Mouse (Mus musculus) myocyte (in vitro differentiated cells): Measurements from ENCODE around the gene Antxr1.

ENCODE experiments used
- MAX ChIP-seq: IDR thresholded peaks from one replicate; pipeline ENCODE4 v1.6.1; 2011; ENCODE audit warnings: low read depth, mild to moderate bottlenecking, control low read depth
- POLR2A ChIP-seq: IDR thresholded peaks from one replicate; pipeline ENCODE4 v1.6.1; 2011; ENCODE audit warnings: low read depth, mild to moderate bottlenecking, control low read depth, moderate library complexity; ENCODE audit not compliant: insufficient read length
- REST ChIP-seq: IDR thresholded peaks from one replicate; pipeline ENCODE4 v1.6.1; 2011; ENCODE audit warnings: mild to moderate bottlenecking, control low read depth, moderate library complexity; ENCODE audit not compliant: insufficient read depth, insufficient read length
- TCF12 ChIP-seq: IDR thresholded peaks from one replicate; pipeline ENCODE4 v1.6.1; 2011; ENCODE audit warnings: mild to moderate bottlenecking, control low read depth; ENCODE audit not compliant: poor library complexity, insufficient read depth, severe bottlenecking
- USF1 ChIP-seq: IDR thresholded peaks from one replicate; pipeline ENCODE4 v1.6.1; 2011; ENCODE audit warnings: low read depth, mild to moderate bottlenecking, control low read depth, moderate library complexity

- TF ChIP-seq POLR2A (no peak), REST (no peak), MAX (no peak), TCF12 (no peak), USF1 (no peak)
Observed at GRCm38 (mm10) chr6:87292911-87293851, 42.4 kb downstream of the Antxr1 start.
